In genomic region chr9:30897169-30897568, GRCm38 (mm10) we compare ENCODE assay signal across 23 mouse cellular contexts. TPM values are rescaled to one million over a fixed set of nuclear protein-coding genes. Genes with fewer than 3 reads are reported as not detected.
A peak's percentile ranks its signal among the peaks of the same experiment; 100 is the strongest.
DNase-seq lines count a peak whose midpoint lies in the region; ATAC-seq and TF ChIP-seq lines count a peak whose summit lies in the region.
"Had no signal": no experiment of that assay in that cellular context is flagged by ENCODE, and none has a peak within 500 bp of the region (broad histone marks: within the 10 kb centered on the region; RNA-seq: fewer than 3 reads in every experiment).

No protein-coding gene starts in this region.

- peak; percentile 51 to 87 for DNase-seq in adrenal gland, adult (ENCODE audit: inconsistent age in 2 of 2, low spot score in 1 of 2)
- no peak for DNase-seq in adrenal gland, postnatal 25 days
- DNase-seq in heart, postnatal 10 days: no peak
- DNase-seq in limb, embryonic 10.5 days (ENCODE audit: low spot score): no peak
- DNase-seq: thymus, adult 18-20 months; thymus, postnatal 36 days had no signal

- intact Hi-C loops in heart, postnatal 10 days (cut with DNase I): loop anchor here (5.0 kb wide), 1 partner anchor 115 kb away; no protein-coding TSS in a partner anchor

- peaks cover 22% of the 10 kb centered on the region for H3K36me3 ChIP-seq in heart, embryonic 14.5 days (ENCODE audit: control insufficient read depth, insufficient read depth, low read length)
- H3K36me3 ChIP-seq in limb, embryonic 15.5 days: peaks cover 20% of the 10 kb centered on the region
- peaks cover 18% of the 10 kb centered on the region for H3K36me3 ChIP-seq in limb, embryonic 10.5 days
- peaks cover 15% of the 10 kb centered on the region for H3K36me3 ChIP-seq in small intestine, adult 2 months (ENCODE audit: control insufficient read depth, insufficient read depth, low read length)
- no peaks in the 10 kb centered on the region for H3K36me3 ChIP-seq in midbrain, embryonic 15.5 days (replicated peaks)
- H3K36me3 ChIP-seq: midbrain, embryonic 12.5 days had no signal

- no peaks in the 10 kb centered on the region for H3K27me3 ChIP-seq in heart, embryonic 14.5 days (ENCODE audit: control insufficient read depth, insufficient read depth, low read length)
- H3K27me3 ChIP-seq in limb, embryonic 15.5 days: no peaks in the 10 kb centered on the region
- H3K27me3 ChIP-seq in limb, embryonic 10.5 days (ENCODE audit: low read depth, poor library complexity, severe bottlenecking): no peaks in the 10 kb centered on the region
- no peaks in the 10 kb centered on the region for H3K27me3 ChIP-seq in small intestine, adult 2 months (ENCODE audit: control insufficient read depth, insufficient read depth, low read length)
- H3K27me3 ChIP-seq in midbrain, embryonic 15.5 days (replicated peaks): no peaks in the 10 kb centered on the region
- H3K27me3 ChIP-seq: limb, embryonic 13.5 days; midbrain, embryonic 12.5 days had no signal

- H3K4me3 ChIP-seq in heart, embryonic 14.5 days (ENCODE audit: control insufficient read depth in 1 of 2, insufficient read depth in 1 of 2, low read depth in 1 of 2, low read length in 2 of 2): no peak overlapping the region
- no peak overlapping the region for H3K4me3 ChIP-seq in limb, embryonic 15.5 days
- no peak overlapping the region for H3K4me3 ChIP-seq in limb, embryonic 10.5 days
- no peak overlapping the region for H3K4me3 ChIP-seq in small intestine, adult 2 months (ENCODE audit: low read depth, low read length)
- no peak overlapping the region for H3K4me3 ChIP-seq in midbrain, embryonic 15.5 days
- H3K4me3 ChIP-seq: forebrain, embryonic 10.5 days; layer of hippocampus, adult 2 months; limb, embryonic 13.5 days; midbrain, embryonic 12.5 days had no signal

- no peak overlapping the region for H3K9ac ChIP-seq in heart, embryonic 14.5 days (ENCODE audit: low read length)
- no peak overlapping the region for H3K9ac ChIP-seq in limb, embryonic 15.5 days
- no peak overlapping the region for H3K9ac ChIP-seq in midbrain, embryonic 15.5 days
- H3K9ac ChIP-seq: hindbrain, embryonic 14.5 days; limb, embryonic 13.5 days; liver, embryonic 14.5 days; midbrain, embryonic 12.5 days had no signal

- peaks cover 16 to 18% of the 10 kb centered on the region in 2 experiments for H3K4me1 ChIP-seq in heart, embryonic 14.5 days (ENCODE audit: control insufficient read depth in 2 of 2, insufficient read depth in 2 of 2, low read length in 2 of 2)
- peaks cover 15% of the 10 kb centered on the region; the same call in 1 of the 2 replicates for H3K4me1 ChIP-seq in limb, embryonic 15.5 days
- no peaks in the 10 kb centered on the region for H3K4me1 ChIP-seq in limb, embryonic 10.5 days
- H3K4me1 ChIP-seq in small intestine, adult 2 months (ENCODE audit: control insufficient read depth, insufficient read depth, insufficient read length, low read length): peaks cover 10% of the 10 kb centered on the region
- peaks cover 3% of the 10 kb centered on the region; the same call in 1 of the 2 replicates for H3K4me1 ChIP-seq in midbrain, embryonic 15.5 days
- H3K4me1 ChIP-seq: forebrain, embryonic 10.5 days; midbrain, embryonic 12.5 days had no signal

- TF ChIP-seq POLR2A in small intestine, adult 2 months (IDR thresholded peaks at IDR 0.05; ENCODE audit: low read depth, low read length): no peak

- TF ChIP-seq CTCF in small intestine, adult 2 months (IDR thresholded peaks at IDR 0.05; ENCODE audit: extremely low read depth, insufficient read length, insufficient replicate concordance, low read depth, low read length): no peak

- H3K27ac ChIP-seq in heart, embryonic 14.5 days (replicated peaks in 1 of 2; ENCODE audit: control insufficient read depth in 1 of 2, insufficient read depth in 1 of 2, low read depth in 2 of 2, low read length in 2 of 2): peak overlapping the region; percentile 38 to 80
- 0 out of 2 replicates have a peak overlapping the region, but pooled peaks have one; percentile 7 for H3K27ac ChIP-seq in limb, embryonic 15.5 days
- H3K27ac ChIP-seq in limb, embryonic 10.5 days: no peak overlapping the region
- peak overlapping the region; percentile 77 for H3K27ac ChIP-seq in small intestine, adult 2 months (ENCODE audit: insufficient read depth, low read depth, low read length)
- H3K27ac ChIP-seq in midbrain, embryonic 15.5 days: no peak overlapping the region
- H3K27ac ChIP-seq: forebrain, embryonic 10.5 days; hindbrain, embryonic 14.5 days; layer of hippocampus, adult 2 months; limb, embryonic 13.5 days; liver, embryonic 14.5 days; midbrain, embryonic 12.5 days had no signal

- H3K9me3 ChIP-seq in heart, embryonic 14.5 days (ENCODE audit: control insufficient read depth, low read length): no peaks in the 10 kb centered on the region
- H3K9me3 ChIP-seq in limb, embryonic 15.5 days: no peaks in the 10 kb centered on the region
- no peaks in the 10 kb centered on the region for H3K9me3 ChIP-seq in limb, embryonic 10.5 days (replicated peaks)
- H3K9me3 ChIP-seq in midbrain, embryonic 15.5 days: no peaks in the 10 kb centered on the region
- H3K9me3 ChIP-seq: forebrain, embryonic 10.5 days; limb, embryonic 13.5 days; midbrain, embryonic 12.5 days had no signal

- WGBS in heart, embryonic 14.5 days: 71% methylated on average over 2 of the region's 2 CpGs
- WGBS in limb, embryonic 15.5 days: 77% methylated on average over 2 of the region's 2 CpGs
- 90% methylated on average over 2 of the region's 2 CpGs for WGBS in limb, embryonic 10.5 days
- 9% methylated on average over 2 of the region's 2 CpGs for WGBS in small intestine, adult 2 months
- 83% methylated on average over 2 of the region's 2 CpGs for WGBS in midbrain, embryonic 15.5 days

- ATAC-seq in heart, embryonic 14.5 days (ENCODE audit: insufficient number of reproducible peaks, insufficient read depth, low FRiP score, low read depth): no peak
- no peak for ATAC-seq in limb, embryonic 15.5 days (ENCODE audit: insufficient number of reproducible peaks, low FRiP score, low TSS enrichment, low read depth)
- no peak for ATAC-seq in midbrain, embryonic 15.5 days (replicated peaks)
- ATAC-seq: activated CD4-positive, CD25-positive, alpha-beta regulatory T cell, adult 4 months; forebrain, embryonic 16.5 days; inflammation-experienced regulatory T-cells, adult 6 months had no signal

- no peak overlapping the region for H3K4me2 ChIP-seq in heart, embryonic 14.5 days (ENCODE audit: low read length)
- H3K4me2 ChIP-seq in limb, embryonic 15.5 days: no peak overlapping the region
- no peak overlapping the region for H3K4me2 ChIP-seq in midbrain, embryonic 15.5 days
- H3K4me2 ChIP-seq: hindbrain, embryonic 14.5 days; limb, embryonic 13.5 days; midbrain, embryonic 12.5 days had no signal

RNA-seq across cellular contexts. Expression of gene Adamts15, which starts 25.1 kb away (rescaled TPM):
- total RNA-seq in adrenal gland, postnatal 25 days (2021): 4.6 and 5.7 TPM in 2 replicates
- 5.4 and 6.0 TPM in 2 replicates for polyA plus RNA-seq in heart, embryonic 14.5 days (2014; fragmentation: Nextera tagmentation; extraction: Ambion mirVana)
- 10 to 100 TPM; 13.1 to 16.4 TPM for total RNA-seq in heart, postnatal 10 days (2021)
- polyA plus RNA-seq in limb, embryonic 15.5 days (2015; fragmentation: Nextera tagmentation; extraction: Ambion mirVana): 22.9 and 26.9 TPM in 2 replicates
- polyA plus RNA-seq in limb, embryonic 10.5 days (2016; fragmentation: Nextera tagmentation; extraction: Ambion mirVana): 4.0 and 8.5 TPM in 2 replicates
- polyA plus RNA-seq in small intestine, adult 2 months (2012; rRNA removed): 4.0 and 4.6 TPM in 2 replicates
- polyA plus RNA-seq in midbrain, embryonic 15.5 days (2015; fragmentation: Nextera tagmentation; extraction: Ambion mirVana): 6.4 and 7.3 TPM in 2 replicates
- total RNA-seq: common myeloid progenitor, adult 5-6 weeks; granulocyte monocyte progenitor cell, adult 5-6 weeks; monocyte, adult 5-6 weeks had no signal
- polyA plus RNA-seq: inflammation-experienced regulatory T-cells, adult 6 months had no signal

RNA-seq across cellular contexts. Expression of gene Adamts8, which starts 45.2 kb away (rescaled TPM):
- total RNA-seq in adrenal gland, postnatal 25 days (2021): 0.43 TPM in 1 of 2 replicates, not detected in the other
- 9.4 and 11.0 TPM in 2 replicates for polyA plus RNA-seq in heart, embryonic 14.5 days (2014; fragmentation: Nextera tagmentation; extraction: Ambion mirVana)
- total RNA-seq in heart, postnatal 10 days (2021): 10 to 100 TPM in 1 of 2 experiments, 1 to 10 TPM in 1; 8.1 to 16.1 TPM
- 4.6 and 4.8 TPM in 2 replicates for polyA plus RNA-seq in limb, embryonic 15.5 days (2015; fragmentation: Nextera tagmentation; extraction: Ambion mirVana)
- 0.06 and 0.29 TPM in 2 replicates for polyA plus RNA-seq in limb, embryonic 10.5 days (2016; fragmentation: Nextera tagmentation; extraction: Ambion mirVana)
- 0.74 and 1.4 TPM in 2 replicates for polyA plus RNA-seq in small intestine, adult 2 months (2012; rRNA removed)
- 1.7 and 2.4 TPM in 2 replicates for polyA plus RNA-seq in midbrain, embryonic 15.5 days (2015; fragmentation: Nextera tagmentation; extraction: Ambion mirVana)
- total RNA-seq: common myeloid progenitor, adult 5-6 weeks; granulocyte monocyte progenitor cell, adult 5-6 weeks; megakaryocyte progenitor cell, adult 5-6 weeks; monocyte, adult 5-6 weeks had no signal

Comparison
In these comparisons a context has a peak if more than half of its experiments do, and no peak if none do; other contexts are left out.
1. DNase-seq: peak in adrenal gland, adult (2 of 2); none in adrenal gland, postnatal 25 days (single experiment), heart, postnatal 10 days (0 of 2) and limb, embryonic 10.5 days (single experiment).
2. H3K27ac ChIP-seq: peak in heart, embryonic 14.5 days (2 of 2), limb, embryonic 15.5 days (single experiment) and small intestine, adult 2 months (single experiment); none in limb, embryonic 10.5 days (single experiment) and midbrain, embryonic 15.5 days (single experiment).